Mouse (Mus musculus) midbrain, embryonic 16.5 days (tissue): ENCODE measurements around the gene Miga1. TPM values are rescaled to one million over a fixed set of nuclear protein-coding genes. Genes with fewer than 3 reads are reported as not detected.

Experiments used
- ATAC-seq: fragments of 200-750 bp; cut with Nextera tagmentation; 2 replicates; pipeline ENCODE4 v1.8.0; 2017; ENCODE audit warnings: moderate TSS enrichment
- H3K27ac ChIP-seq: fragments of 300-500 bp; sonication (generic); 2 replicates; pipeline ENCODE4 v1.5.1; 2014; ENCODE audit warnings: mild to moderate bottlenecking, low read length, mixed read lengths
- H3K27me3 ChIP-seq: fragments of 300-500 bp; sonication (generic); 2 replicates; pipeline ENCODE4 v1.6.1; 2014; ENCODE audit warnings: low read depth, low read length, mixed read lengths; ENCODE audit not compliant: control insufficient read depth, insufficient read depth
- H3K36me3 ChIP-seq: fragments of 300-500 bp; sonication (generic); 2 replicates; pipeline ENCODE4 v1.6.1; 2014; ENCODE audit warnings: mild to moderate bottlenecking, low read length, moderate library complexity, mixed read lengths; ENCODE audit not compliant: control insufficient read depth, insufficient read depth
- H3K4me1 ChIP-seq: fragments of 300-500 bp; sonication (generic); 2 replicates; pipeline ENCODE4 v1.6.1; 2014; ENCODE audit warnings: mild to moderate bottlenecking, low read length, mixed read lengths; ENCODE audit not compliant: control insufficient read depth, insufficient read depth
- H3K4me2 ChIP-seq: fragments of 300-500 bp; sonication (generic); 2 replicates; pipeline ENCODE4 v1.6.1; 2014; ENCODE audit warnings: mild to moderate bottlenecking, low read length, mixed read lengths
- H3K4me3 ChIP-seq: fragments of 300-500 bp; sonication (generic); 2 replicates; pipeline ENCODE4 v1.5.1; 2014; ENCODE audit warnings: low read depth, mild to moderate bottlenecking, low read length, moderate library complexity, mixed read lengths
- H3K9ac ChIP-seq: fragments of 300-500 bp; sonication (generic); 2 replicates; pipeline ENCODE4 v1.6.1; 2014; ENCODE audit warnings: low read depth, low read length, mixed read lengths
- H3K9me3 ChIP-seq: fragments of 300-500 bp; sonication (generic); replicated peaks from 2 replicates; pipeline ENCODE4 v1.6.1; 2014; ENCODE audit warnings: mild to moderate bottlenecking, low read length, mixed read lengths; ENCODE audit not compliant: control insufficient read depth, poor library complexity, severe bottlenecking
- WGBS: fragments of 180-500 bp; shearing (Covaris S2); extraction: QIAGEN DNeasy Blood & Tissue Kit; methylation state at CpG from one replicate; pipeline ENCODE4 v1.1.7; 2014; 5-methylcytosine and 5-hydroxymethylcytosine counted together
- polyA plus RNA-seq: library from polyadenylated mRNA; unstranded; fragments of >200 nt; fragmentation: Nextera tagmentation; extraction: Ambion mirVana; gene quantifications from 2 replicates; pipeline ENCODE4 v1.2.1, GENCODE M21; 2015

Gene Miga1
- polyA plus RNA-seq, 1 experiment from 2014 or later, result 19.3 TPM

DNA sequence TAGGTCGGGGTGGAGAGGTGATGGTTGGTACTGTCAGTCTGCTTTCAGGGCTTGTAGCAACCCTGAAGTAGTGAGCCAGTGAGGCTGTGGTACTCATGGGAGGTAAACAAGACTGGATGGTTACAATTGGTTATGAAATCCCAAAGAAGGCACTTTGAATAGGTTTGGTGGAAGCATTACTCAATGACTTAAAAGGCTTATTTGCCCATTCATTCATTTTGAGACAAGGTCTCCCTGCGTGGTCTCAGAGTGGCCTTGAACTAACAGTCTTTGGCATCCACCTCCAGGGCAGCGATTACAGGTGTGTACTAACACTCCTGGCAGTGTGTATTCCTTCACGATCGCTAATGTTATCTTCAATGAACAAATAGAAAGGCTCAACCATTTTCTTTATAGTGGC, 10.8 kb upstream of the Miga1 start:
- ATAC-seq, result no peak
- H3K4me2 ChIP-seq, result no peak overlapping the region
- 92% methylated on average over 5 of the region's 5 CpGs for WGBS
- no peak overlapping the region for H3K27ac ChIP-seq
- H3K4me3 ChIP-seq, result no peak overlapping the region
- no peaks in the 10 kb centered on the region for H3K9me3 ChIP-seq
- no peaks in the 10 kb centered on the region for H3K36me3 ChIP-seq
- H3K9ac ChIP-seq, result no peak overlapping the region
- H3K27me3 ChIP-seq, result no peaks in the 10 kb centered on the region
- H3K4me1 ChIP-seq, result peaks cover 35% of the 10 kb centered on the region

DNA sequence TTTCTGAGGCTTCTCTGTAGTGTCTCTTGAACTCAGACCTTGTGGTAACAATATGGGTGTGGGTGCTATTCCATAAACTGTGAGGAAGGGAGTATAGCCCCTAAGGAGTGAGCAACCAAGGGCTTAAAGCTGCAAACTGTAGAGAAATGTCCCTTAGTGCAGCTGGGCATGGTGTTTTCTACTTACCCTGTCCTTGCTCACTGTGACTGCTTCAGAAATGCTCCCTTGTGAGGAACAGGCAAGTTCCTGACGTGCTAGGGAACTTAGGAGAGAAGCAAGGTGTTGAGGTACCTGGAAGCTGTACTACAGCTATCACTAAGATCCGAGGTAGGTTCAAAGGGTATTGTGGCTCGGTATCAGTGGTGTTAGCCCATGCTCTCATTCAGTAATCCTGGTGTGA, 10.2 kb upstream of the Miga1 start:
- Histone ChIP-seq H3K27ac (no peak overlapping the region), H3K36me3 (no peaks in the 10 kb centered on the region), H3K27me3 (no peaks in the 10 kb centered on the region), H3K9me3 (no peaks in the 10 kb centered on the region), H3K4me2 (no peak overlapping the region), H3K4me3 (no peak overlapping the region), H3K9ac (no peak overlapping the region), H3K4me1 (peaks cover 35% of the 10 kb centered on the region)
- ATAC-seq, result no peak
- whole genome bisulfite sequencing, result 85% methylated on average over 3 of the region's 3 CpGs

DNA sequence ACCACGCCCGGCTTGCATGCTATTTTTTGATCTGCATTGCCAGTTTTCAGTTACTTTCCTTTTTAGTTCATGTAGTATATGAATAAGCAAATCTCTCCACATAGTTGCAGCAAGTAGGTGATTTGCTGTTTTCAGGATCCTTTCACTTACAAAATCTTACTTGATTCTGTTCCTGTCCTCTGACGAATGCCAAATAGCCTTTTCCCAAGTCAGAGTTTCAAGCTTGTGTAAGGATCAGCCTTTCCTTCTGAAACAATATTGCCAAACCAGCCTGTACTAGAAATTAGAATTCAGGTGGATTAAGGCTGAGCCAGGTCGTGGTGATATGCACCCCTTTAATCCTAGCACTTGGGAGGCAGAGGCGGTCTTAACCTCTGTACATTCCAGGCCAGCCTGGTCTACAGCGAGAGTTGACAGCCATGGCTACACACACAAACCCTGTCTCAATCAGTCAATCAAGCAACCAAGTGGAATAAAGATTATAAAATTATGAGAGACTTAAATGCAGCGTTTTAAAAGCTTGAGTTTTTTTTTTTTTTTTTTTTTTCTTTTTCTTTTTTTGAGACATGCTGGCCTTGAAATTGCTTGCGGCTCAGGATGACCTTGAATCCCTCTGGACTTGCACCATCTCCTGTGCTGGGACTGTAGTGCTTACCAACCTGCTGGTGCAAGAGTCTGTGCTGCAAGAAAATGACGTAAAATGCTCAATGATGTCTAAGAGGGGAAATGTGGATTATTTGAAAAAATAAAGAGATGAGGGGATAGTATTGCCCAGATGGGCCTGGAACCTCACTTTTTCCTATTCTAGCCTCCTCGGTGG, 8.0 kb upstream of the Miga1 start:
- Histone ChIP-seq H3K27me3 (no peaks in the 10 kb centered on the region), H3K27ac (no peak overlapping the region), H3K4me2 (peak overlapping the region; percentile 90; the same call in 1 of the 2 replicates), H3K4me1 (peaks cover 33% of the 10 kb centered on the region), H3K4me3 (no peak overlapping the region), H3K9me3 (no peaks in the 10 kb centered on the region), H3K36me3 (no peaks in the 10 kb centered on the region), H3K9ac (no peak overlapping the region)
- ATAC-seq, result no peak
- WGBS, result 82% methylated on average over 10 of the region's 10 CpGs

DNA sequence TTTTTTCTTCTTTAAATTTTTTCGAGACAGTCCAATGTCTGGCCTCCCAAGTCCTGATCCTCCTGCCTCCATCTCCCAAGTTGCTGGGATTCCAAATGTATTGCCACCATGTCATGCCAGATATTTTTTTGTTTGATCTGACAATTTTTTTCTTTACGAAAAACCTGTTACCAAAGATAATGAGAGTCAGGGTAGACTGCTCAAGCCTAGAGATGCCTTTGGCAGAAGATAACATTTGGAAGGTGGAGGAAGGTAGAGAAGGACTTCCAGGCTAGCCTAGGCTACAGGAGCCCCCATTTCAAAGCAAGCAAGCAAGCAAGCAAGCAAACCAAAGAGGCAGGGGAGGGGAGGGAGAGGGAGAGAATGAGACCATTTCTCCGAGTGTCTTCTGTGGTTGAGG, 7.0 kb upstream of the Miga1 start:
- ATAC-seq, result no peak
- Histone ChIP-seq H3K36me3 (no peaks in the 10 kb centered on the region), H3K9ac (peak overlapping the region; percentile 88), H3K27ac (peak overlapping the region; percentile 89), H3K4me2 (peak overlapping the region; percentile 90), H3K4me1 (peaks cover 30% of the 10 kb centered on the region), H3K27me3 (no peaks in the 10 kb centered on the region), H3K9me3 (no peaks in the 10 kb centered on the region), H3K4me3 (peak overlapping the region; percentile 84)
- 43% methylated on average over 3 of the region's 3 CpGs for WGBS

DNA sequence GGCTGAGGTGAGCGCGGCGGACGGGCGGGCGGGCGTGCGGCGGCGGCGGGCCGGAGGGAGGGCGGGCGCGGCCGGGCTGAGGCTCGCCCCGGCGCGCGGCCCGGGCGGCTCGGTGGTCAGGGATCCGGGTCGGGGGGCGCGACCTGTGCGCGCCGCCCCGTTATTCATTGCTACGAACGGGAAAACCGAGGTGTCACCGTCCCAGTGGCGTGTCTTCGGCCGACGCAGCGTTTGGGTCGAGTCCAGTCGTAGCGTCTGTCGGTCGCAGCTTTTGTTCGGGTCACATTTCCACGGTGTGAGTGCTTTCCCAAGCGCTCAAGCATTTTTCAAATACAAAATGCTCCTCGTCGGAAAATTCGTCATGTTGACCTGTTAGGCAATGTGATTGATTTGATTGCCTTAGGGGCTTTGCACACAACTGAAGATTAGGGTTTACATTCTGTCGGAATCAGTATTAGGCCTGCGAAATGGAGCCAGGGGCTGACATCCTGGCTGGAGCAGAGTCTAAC, 6.5 kb upstream of the Miga1 start:
- Histone ChIP-seq H3K27ac (peak overlapping the region; percentile 89), H3K9me3 (no peaks in the 10 kb centered on the region), H3K4me1 (peaks cover 27% of the 10 kb centered on the region), H3K9ac (peak overlapping the region; percentile 88), H3K4me2 (peak overlapping the region; percentile 90), H3K4me3 (peak overlapping the region; percentile 84), H3K27me3 (no peaks in the 10 kb centered on the region), H3K36me3 (no peaks in the 10 kb centered on the region)
- under 1% methylated on average over 50 of the region's 54 CpGs for WGBS
- peak; percentile 82 for ATAC-seq

DNA sequence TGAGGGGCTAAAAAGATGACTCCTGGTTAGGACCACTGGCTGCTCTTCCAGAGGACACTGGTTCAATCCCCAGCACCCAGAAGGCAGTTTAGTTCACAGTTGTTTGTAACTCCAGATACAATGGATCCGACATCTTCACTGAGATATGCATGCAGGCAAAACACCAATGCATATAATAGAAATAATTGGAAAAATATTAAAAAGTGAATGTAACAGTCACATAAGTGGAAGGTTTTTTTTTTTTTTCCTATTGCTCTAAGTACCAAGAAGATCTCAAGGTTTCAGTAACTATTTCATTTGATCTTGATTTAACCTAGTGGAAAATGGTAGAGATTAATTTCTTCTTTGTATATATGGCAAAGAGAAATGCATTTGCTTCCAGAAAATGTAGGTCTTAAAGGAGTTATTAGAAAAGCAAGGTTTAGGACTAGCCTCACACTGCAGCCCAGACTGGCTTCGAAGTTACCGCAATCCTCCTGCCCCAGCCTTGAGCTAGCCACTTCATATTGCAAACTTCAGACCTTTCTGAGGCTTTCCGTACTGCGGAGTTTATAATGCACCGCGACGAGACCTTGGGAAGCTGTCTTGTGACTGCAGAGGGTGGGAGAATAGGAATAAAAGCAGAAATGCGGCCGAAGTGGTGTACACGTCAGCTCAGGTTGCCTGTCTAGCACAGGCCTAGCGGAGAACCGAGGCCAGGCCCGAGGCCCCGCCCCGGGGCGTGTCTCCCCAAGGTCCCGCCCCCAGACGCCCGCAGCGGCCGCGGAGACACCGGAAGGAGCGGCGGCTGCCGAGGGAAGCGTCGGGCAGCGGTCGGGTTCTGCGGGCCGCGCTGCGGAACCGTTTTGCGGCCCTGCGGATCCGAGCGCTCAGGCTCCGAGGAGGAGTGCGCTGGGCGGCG, 5.8 kb upstream of the Miga1 start, which contains the start of gene Usp33:
Gene Usp33 (plus strand): TSS at position 747 of the 901 bp plus-strand sequence.
- no peaks in the 10 kb centered on the region for H3K36me3 ChIP-seq
- H3K4me3 ChIP-seq, result peak within 1 kb of the TSS; percentile 84
- peak within 1 kb of the TSS; percentile 88 for H3K9ac ChIP-seq
- peak within 1 kb of the TSS; percentile 89 for H3K27ac ChIP-seq
- no peaks in the 10 kb centered on the region for H3K9me3 ChIP-seq
- no peaks in the 10 kb centered on the region for H3K27me3 ChIP-seq
- H3K4me2 ChIP-seq, result peak within 1 kb of the TSS; percentile 90
- peak; percentile 95 for ATAC-seq
- peaks cover 27% of the 10 kb centered on the region for H3K4me1 ChIP-seq
- WGBS, result 6% methylated on average over 44 of the region's 44 CpGs

DNA sequence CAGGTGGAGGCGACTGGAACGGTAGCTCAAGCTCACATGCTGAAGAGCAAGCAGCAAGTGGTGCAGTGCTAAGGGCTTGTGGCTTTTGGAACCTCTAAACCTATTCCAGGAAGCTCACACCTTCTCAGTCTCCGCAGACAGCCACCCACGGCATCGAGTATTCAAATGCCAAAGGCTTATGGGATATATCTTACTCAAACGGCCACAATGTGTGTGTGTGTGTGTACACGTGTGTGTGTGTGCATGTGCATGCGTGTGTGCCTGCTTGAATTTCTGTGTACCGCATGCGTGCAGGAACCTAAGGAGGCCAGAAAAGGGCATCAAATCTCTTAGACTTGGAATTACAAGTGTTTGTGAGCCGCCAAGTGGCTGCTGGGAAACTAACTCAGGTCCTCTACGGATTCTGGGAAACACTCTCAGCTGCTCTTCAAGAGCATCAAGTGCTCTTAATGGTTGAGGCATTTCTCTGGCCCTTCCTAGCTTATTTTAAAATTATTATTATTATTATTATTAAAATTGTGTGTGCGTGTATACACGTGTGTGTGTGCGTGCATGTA, 2.8 kb upstream of the Miga1 start:
- Histone ChIP-seq H3K36me3 (no peaks in the 10 kb centered on the region), H3K27me3 (no peaks in the 10 kb centered on the region), H3K4me1 (peaks cover 21% of the 10 kb centered on the region), H3K9ac (no peak overlapping the region), H3K9me3 (no peaks in the 10 kb centered on the region), H3K4me2 (no peak overlapping the region), H3K27ac (no peak overlapping the region), H3K4me3 (no peak overlapping the region)
- no peak for ATAC-seq
- WGBS, result 91% methylated on average over 15 of the region's 15 CpGs

DNA sequence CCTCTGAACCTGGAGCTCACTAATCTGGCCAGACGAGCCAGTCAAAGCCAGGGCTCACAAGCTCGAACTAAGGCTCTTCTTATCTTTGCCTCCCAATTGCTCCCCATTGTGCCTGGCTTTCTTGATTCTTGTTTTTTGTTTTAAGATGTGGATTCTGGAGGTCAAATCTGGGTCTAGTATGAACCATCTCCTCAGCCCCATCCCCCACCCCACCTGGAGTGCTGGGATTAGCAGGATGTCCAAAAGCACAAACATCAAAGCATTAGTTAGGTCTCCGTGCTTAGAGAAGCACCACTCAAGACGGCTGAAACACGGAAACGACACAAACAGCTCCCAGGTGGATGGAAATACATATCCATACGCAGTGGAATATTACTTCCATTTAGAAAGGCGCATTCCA, 4.1 kb downstream of the Miga1 start:
- H3K36me3 ChIP-seq, result peaks cover 23% of the 10 kb centered on the region

More for the DNA sequence above, 4.1 kb downstream of the Miga1 start:
- Histone ChIP-seq H3K9ac (no peak overlapping the region), H3K4me3 (no peak overlapping the region), H3K27me3 (no peaks in the 10 kb centered on the region), H3K27ac (no peak overlapping the region), H3K4me1 (peaks cover 9% of the 10 kb centered on the region), H3K4me2 (no peak overlapping the region), H3K9me3 (no peaks in the 10 kb centered on the region)
- WGBS, result 75% methylated on average over 8 of the region's 8 CpGs
- ATAC-seq, result no peak
